Mouse (Mus musculus) frontal cortex, adult 2 months (tissue): ENCODE measurements around the gene Fibin. TPM values are rescaled to one million over a fixed set of nuclear protein-coding genes. Genes with fewer than 3 reads are reported as not detected.
A peak's percentile ranks its signal among the peaks of the same experiment; 100 is the strongest.

Source experiments
- DNase-seq, 2 experiments: peaks; one replicate each; pipeline ENCODE4 v3.0.0; 2022; ENCODE audit warnings: low spot score in 1 of 2; ENCODE audit errors: extremely low spot score in 1 of 2
- polyA plus RNA-seq: library from polyadenylated mRNA; depleted of rRNA; stranded (reverse); fragments of >200 nt; gene quantifications from 2 replicates; pipeline ENCODE4 v1.2.3, GENCODE M21; 2012; rRNA removed

The Fibin gene
- 2.5 and 3.5 TPM in 2 replicates for polyA plus RNA-seq

DNA sequence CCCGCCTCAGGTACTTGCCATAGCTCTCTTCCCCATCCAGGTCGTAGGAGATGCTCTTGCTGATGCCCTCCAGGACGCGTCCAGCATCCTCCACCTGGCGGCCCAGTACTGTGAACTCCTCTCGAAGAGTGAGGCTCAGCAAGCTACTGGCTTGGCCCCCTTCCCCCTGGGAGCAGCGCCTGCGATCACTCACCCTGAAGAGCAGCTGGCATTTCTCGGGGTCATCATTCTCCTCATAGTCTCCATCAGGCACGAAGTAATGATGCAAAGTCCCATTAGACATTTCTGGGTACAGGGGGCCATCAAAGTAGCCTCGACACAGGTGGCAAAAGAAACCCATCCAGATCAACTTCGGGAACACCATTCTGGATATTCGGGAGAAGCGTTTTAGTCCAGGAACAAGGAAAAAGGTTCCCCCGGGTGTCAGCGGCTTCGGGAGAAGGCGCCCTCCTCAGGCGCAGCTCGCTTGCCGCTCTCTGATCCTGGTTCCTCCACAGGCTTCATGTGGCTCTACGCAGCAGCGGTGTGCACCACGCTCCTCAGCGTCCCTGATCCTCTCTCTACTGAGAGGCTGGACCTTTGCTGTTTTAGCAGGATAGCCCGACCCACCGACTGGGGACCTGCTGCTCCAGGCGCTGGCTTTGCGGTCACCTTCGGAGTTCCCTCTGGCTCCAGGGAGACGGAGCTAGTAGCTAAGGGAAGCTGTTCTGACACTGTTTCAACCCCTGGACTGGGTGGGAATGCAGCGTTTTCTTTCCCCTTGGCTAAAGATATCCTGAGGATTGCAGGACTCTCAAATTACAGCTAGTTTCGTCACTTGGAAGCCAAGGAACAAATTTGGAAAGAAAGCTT, at the start of gene Fibin:
TSS of gene Fibin (minus strand) at position 752 of the 852 bp plus-strand sequence.
- peak in 1 of 2 experiments; percentile 64 for DNase-seq

- DNase-seq = peak; percentile 33 to 69
These were observed 48.4 kb upstream of the Fibin start for GRCm38 (mm10) chr2:110411428-110411827.

DNA sequence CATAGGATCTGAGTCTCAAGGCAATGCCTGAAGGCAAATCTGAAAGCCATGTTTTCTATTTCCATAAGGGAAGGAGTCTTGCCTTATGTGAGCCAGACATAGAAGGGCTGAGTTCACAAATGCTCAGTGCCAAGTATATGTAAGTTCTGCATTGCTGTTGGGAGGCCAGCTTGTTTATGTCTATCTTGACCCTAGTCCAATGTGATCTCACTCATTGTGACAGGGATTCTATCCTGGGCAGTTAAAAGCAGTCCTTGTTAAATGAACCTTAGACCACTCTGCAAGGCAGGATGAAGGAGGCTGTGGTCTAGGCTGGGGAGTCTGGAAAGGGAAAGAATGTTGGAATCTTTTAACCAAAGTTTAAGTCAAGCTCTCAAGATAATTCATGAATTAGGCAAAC, 45.8 kb upstream of the Fibin start:
- DNase-seq = no peak

DNA sequence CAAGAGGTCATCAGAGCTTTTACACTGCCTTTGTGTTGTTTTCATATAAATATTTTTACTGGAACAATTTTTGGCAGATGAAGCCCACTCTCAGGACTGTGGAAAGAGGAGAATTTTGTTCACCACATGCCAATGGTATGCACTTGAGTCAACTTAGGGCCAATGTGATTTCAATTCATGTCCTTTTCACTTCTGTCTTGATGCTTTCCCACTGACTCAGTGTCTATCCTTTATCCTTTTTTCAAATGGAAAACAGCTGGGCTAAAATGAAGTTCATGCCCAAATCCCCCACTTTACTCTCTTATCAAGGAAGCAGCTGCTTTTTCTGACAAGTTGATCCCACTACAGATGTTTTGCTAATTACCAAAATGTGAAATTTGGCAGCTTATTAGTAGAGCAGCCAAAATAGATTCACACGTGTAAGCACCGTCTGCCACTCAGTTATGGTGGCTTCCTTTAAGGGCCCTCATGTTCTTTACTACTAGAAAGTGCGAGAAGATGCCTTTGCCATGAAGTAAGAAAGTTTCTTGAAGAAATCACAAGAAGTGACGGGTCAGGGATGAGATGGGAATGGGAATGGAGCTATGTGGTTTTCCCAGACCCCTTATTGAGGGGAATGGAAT, 29.8 kb upstream of the Fibin start:
- no peak for DNase-seq

GRCm38 (mm10) chr2:110390736-110391409, 27.9 kb upstream of the Fibin start:
- DNase-seq = no peak

GRCm38 (mm10) chr2:110379811-110380210, 16.8 kb upstream of the Fibin start:
- DNase-seq = no peak

- DNase-seq = no peak
These were observed 13.7 kb upstream of the Fibin start for GRCm38 (mm10) chr2:110376660-110377059.

GRCm38 (mm10) chr2:110375475-110375874, 12.5 kb upstream of the Fibin start:
- no peak for DNase-seq

DNA sequence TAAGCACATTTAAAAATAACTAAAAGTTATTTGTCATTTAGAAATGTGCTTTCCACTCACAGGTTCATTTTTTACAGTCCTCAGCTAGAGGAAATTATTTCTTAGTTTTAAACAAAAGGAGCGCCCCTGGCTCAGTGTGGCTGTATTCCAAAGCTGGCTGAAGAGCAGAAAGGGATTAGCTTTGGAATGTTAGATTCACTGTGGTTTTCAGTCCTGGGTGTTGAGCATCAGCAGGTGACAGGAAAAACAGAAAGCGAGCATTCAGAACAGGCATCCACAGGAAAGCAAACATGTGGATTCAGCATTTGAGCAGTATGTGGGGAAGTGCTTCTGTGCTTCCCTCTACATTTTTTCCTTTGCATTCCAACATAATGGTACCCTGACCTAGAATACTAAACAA, 10.2 kb upstream of the Fibin start:
- DNase-seq = no peak

GRCm38 (mm10) chr2:110367382-110367887, 4.5 kb upstream of the Fibin start:
- DNase-seq = no peak

DNA sequence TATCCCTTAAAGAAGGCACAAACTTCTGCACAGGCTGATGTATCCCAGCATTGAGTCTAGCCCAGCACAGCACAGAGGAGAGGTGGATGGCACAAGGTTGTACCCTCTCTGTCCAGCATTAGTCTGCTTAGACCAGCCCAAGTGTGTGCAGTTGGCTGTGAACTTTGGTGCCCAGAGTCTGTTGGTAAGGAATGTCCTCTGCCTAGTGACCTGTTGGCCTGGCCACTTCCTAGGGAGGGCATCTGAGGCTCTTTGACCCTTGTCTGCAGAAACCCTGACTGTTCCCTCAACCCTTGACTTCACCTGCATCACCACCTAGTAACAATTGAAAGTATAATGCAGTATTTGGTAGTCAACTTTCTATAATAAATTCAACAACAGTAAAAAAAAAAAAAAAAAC, 2.4 kb upstream of the Fibin start:
- DNase-seq = no peak

DNA sequence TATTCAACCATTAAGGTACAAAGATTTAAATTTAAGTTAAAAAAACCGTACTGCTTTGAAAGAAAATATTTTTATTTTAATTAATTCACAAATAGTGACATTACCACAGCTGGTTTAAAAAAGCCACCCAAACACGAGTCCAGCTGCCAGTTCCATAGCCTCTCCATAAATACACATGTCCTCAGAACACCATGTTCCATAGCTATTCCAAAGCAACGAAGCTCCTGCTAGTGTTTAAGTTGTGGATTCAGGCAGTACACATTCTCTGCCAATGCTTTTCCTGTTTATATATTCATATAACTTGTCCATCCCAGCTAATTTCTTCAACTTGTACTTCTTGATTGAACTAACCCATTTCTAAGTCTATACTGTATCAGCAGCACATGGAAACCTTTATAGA, 872 bp upstream of the Fibin start:
- no peak for DNase-seq

DNA sequence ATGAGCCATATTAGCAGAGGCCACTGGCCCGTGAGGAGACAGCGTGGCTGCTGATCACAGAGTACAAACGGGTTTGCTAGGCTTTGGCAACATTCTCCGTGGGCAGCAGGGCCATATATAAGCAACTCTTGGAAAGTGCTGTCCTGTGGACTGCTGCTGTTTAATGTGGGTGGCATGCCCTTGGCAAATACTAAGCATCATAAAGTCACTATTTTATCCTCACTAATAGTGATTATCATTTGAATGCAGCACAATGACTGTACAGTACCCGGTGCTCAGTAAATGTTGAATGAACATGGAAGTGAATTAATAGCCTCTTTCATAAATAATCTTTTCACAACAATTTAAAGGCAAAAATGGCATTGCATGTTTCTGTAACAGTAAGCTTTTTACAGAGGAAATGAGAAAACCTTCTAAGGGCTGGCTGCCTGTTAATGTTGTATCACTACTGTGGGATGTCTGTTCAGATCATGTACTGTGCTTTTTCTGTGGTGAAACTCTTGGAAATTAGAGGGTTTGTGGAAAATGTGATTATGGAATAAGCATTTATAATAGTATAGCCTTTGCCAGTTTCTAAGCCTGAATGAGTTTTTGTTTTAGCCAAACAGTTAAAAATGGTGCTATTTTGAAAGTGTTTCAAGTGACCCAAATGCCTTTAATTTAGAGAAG, 9.5 kb downstream of the Fibin start:
- DNase-seq = no peak

GRCm38 (mm10) chr2:110351843-110352251, 11.1 kb downstream of the Fibin start:
- no peak for DNase-seq

GRCm38 (mm10) chr2:110351406-110351805, 11.6 kb downstream of the Fibin start:
- DNase-seq = no peak

- no peak for DNase-seq
These were observed 34.0 kb downstream of the Fibin start for GRCm38 (mm10) chr2:110328953-110329352.

DNA sequence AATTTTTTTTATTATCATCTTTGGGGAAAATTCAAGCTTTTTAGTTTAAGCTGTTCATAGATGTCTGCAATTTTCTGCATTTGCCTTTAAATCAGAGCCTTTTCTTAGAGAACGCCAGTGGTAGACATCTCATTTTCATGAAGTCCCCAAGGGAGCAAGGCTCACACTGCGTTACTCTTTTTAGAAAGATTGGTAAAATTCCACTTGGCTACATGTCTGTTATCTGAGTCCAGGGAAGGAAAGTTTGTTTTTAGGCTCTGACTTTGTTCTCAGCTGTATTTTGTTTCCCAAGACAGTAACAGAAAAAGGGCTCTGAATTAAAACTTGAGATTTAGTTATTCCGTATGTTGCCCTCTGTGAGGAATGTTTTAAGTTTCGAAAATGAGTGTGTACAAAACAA, 43.0 kb downstream of the Fibin start:
- DNase-seq = peak in 1 of 2 experiments; percentile 5

DNA sequence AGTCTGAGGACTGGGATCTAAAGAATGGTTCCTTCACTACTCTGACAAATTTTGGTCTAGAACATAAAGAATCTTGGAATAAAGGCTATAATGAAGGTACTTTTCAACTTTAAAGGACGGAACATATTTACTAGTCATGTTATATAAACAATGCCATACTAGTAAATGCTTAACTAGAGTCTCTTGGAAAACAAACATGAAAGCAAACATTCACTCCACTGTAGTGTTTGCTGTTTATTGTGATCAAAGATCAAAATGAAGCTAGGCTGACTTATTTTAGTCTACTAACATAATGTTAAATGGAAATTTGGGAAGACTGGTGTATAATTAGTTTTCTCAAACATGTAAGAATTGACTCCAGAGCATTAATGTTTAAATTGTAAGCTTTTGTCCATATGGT, 43.7 kb downstream of the Fibin start:
- no peak for DNase-seq

DNA sequence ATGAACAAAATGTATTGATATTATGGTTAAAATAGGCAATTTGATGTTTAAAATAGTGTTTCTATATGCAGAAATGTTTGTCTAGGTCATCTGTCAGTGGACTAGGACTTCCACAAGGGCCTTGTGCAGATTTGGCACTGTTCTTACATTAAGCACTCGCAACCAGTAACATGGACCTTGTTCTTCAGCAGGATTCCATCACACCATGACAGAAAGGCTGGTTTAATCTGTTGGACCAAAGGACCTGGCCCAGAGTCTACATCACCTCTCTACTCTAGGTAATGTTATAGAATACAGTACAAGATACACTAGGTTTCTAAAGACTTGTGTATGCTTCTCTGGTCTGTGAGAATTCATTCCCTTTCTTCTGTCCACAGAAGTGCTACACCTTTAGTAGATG, 44.3 kb downstream of the Fibin start:
- no peak for DNase-seq

- DNase-seq = no peak
These were observed 46.7 kb downstream of the Fibin start for GRCm38 (mm10) chr2:110316116-110316883.
